Mouse (Mus musculus) CH12.LX (cell line): ENCODE measurements around the gene Timd2. TPM values are rescaled to one million over a fixed set of nuclear protein-coding genes. Genes with fewer than 3 reads are reported as not detected.

Experiments used
- DNase-seq: peaks from one replicate; pipeline ENCODE4 v3.0.0-alpha.2; 2013; ENCODE audit errors: extremely low read depth
- H3K27ac ChIP-seq: 2 replicates; pipeline ENCODE4 v1.5.1; 2012; ENCODE audit warnings: low read depth, mild to moderate bottlenecking, control low read depth, moderate library complexity; ENCODE audit not compliant: insufficient read depth
- H3K27me3 ChIP-seq: replicated peaks from 2 replicates; pipeline ENCODE3; 2012; ENCODE audit warnings: inconsistent platforms
- H3K36me3 ChIP-seq, 2 experiments: replicated peaks in 1 of 2; 2 replicates each; pipeline versions ENCODE3 to v1.6.1; 2012; ENCODE audit warnings: inconsistent platforms in 1 of 2, low read length in 1 of 2, mild to moderate bottlenecking in 1 of 2, mixed read lengths in 1 of 2, moderate library complexity in 1 of 2; ENCODE audit not compliant: control insufficient read depth in 1 of 2, insufficient read depth in 1 of 2
- H3K4me1 ChIP-seq, 2 experiments: 2 replicates each; pipeline ENCODE4 v1.6.1; 2012; ENCODE audit warnings: inconsistent platforms in 1 of 2, moderate library complexity in 1 of 2; ENCODE audit not compliant: insufficient read depth in 2 of 2, control insufficient read depth in 1 of 2
- H3K4me2 ChIP-seq: 2 replicates; pipeline ENCODE4 v1.6.1; 2012; ENCODE audit warnings: low read depth, mild to moderate bottlenecking, control low read depth; ENCODE audit not compliant: poor library complexity, insufficient read depth, severe bottlenecking
- H3K4me3 ChIP-seq, 3 experiments: fragments of 150-350 bp in 1 of 3; sonication (generic) in 1 of 3; replicated peaks in 1 of 3; 2 replicates each; pipeline versions ENCODE3 to v1.5.1; 2011 to 2012; ENCODE audit warnings: low read depth in 2 of 3, low read length in 2 of 3, mild to moderate bottlenecking in 2 of 3, moderate library complexity in 2 of 3, control low read depth in 1 of 3, improper control_type of control experiment in 1 of 3, inconsistent platforms in 1 of 3, mixed read lengths in 1 of 3; ENCODE audit not compliant: poor library complexity in 1 of 3
- H3K79me2 ChIP-seq: replicated peaks from 2 replicates; pipeline ENCODE4 v1.6.1; 2012; ENCODE audit warnings: mild to moderate bottlenecking, moderate library complexity; ENCODE audit not compliant: control insufficient read depth, poor library complexity, insufficient read depth, severe bottlenecking; ENCODE audit errors: extremely low read depth
- H3K9ac ChIP-seq: 2 replicates; pipeline ENCODE4 v1.6.1; 2012; ENCODE audit warnings: low read depth, mild to moderate bottlenecking, control low read depth, moderate library complexity; ENCODE audit not compliant: insufficient read depth
- H3K9me3 ChIP-seq: replicated peaks from 2 replicates; pipeline ENCODE3; 2012; ENCODE audit warnings: low read length, inconsistent platforms, mixed read lengths
- BHLHE40 ChIP-seq: IDR thresholded peaks from 2 replicates; pipeline ENCODE4 v1.6.1; 2011; ENCODE audit warnings: mild to moderate bottlenecking, low read depth, low read length, improper control_type of control experiment
- CHD1 ChIP-seq: IDR thresholded peaks from 2 replicates; pipeline ENCODE4 v1.6.1; 2012; ENCODE audit warnings: low read depth, low read length, improper control_type of control experiment, inconsistent platforms
- CHD2 ChIP-seq: IDR thresholded peaks from 2 replicates; pipeline ENCODE4 v1.6.1; 2011; ENCODE audit warnings: low read length, improper control_type of control experiment
- CTCF ChIP-seq, 2 experiments: IDR thresholded peaks in 1 of 2; conservative IDR thresholded peaks in 1 of 2; 2 replicates each; pipeline ENCODE4 v1.5.1; 2011 to 2012; ENCODE audit warnings: low read depth in 2 of 2, low read length in 2 of 2, improper control_type of control experiment in 1 of 2, inconsistent platforms in 1 of 2, mild to moderate bottlenecking in 1 of 2, moderate library complexity in 1 of 2
- E2F4 ChIP-seq: IDR thresholded peaks from 2 replicates; pipeline ENCODE4 v1.6.1; 2011; ENCODE audit warnings: low read depth, low read length, improper control_type of control experiment; ENCODE audit not compliant: insufficient replicate concordance
- ELF1 ChIP-seq: IDR thresholded peaks from 2 replicates; pipeline ENCODE4 v1.6.1; 2014; ENCODE audit warnings: low read depth, mild to moderate bottlenecking, inconsistent platforms, low read length, improper control_type of control experiment
- EP300 ChIP-seq: IDR thresholded peaks from 2 replicates; pipeline ENCODE4 v1.6.1; 2011; ENCODE audit warnings: low read length, improper control_type of control experiment
- ETS1 ChIP-seq: conservative IDR thresholded peaks from 2 replicates; pipeline ENCODE4 v1.6.1; 2012; ENCODE audit warnings: low read depth, mild to moderate bottlenecking, inconsistent platforms, low read length, improper control_type of control experiment, moderate library complexity
- GABPA ChIP-seq: IDR thresholded peaks from 2 replicates; pipeline ENCODE4 v1.6.1; 2012; ENCODE audit warnings: low read depth, low read length, improper control_type of control experiment, inconsistent platforms; ENCODE audit not compliant: insufficient replicate concordance
- HCFC1 ChIP-seq: IDR thresholded peaks from 2 replicates; pipeline ENCODE4 v1.6.1; 2012; ENCODE audit warnings: low read depth, mild to moderate bottlenecking, inconsistent platforms, low read length, improper control_type of control experiment
- JUN ChIP-seq: IDR thresholded peaks from 2 replicates; pipeline ENCODE4 v1.6.1; 2011; ENCODE audit warnings: low read depth, mild to moderate bottlenecking, low read length, improper control_type of control experiment, moderate library complexity; ENCODE audit not compliant: insufficient read depth
- JUND ChIP-seq: conservative IDR thresholded peaks from 2 replicates; pipeline ENCODE4 v1.6.1; 2011; ENCODE audit warnings: low read depth, low read length, improper control_type of control experiment
- KAT2A ChIP-seq: IDR thresholded peaks from 2 replicates; pipeline ENCODE4 v1.6.1; 2012; ENCODE audit warnings: low read length, improper control_type of control experiment, inconsistent platforms; ENCODE audit not compliant: insufficient replicate concordance
- MAFK ChIP-seq: IDR thresholded peaks from 2 replicates; pipeline ENCODE4 v1.6.1; 2011; ENCODE audit warnings: low read length, improper control_type of control experiment; ENCODE audit not compliant: insufficient replicate concordance
- MAX ChIP-seq: IDR thresholded peaks from 2 replicates; pipeline ENCODE4 v1.6.1; 2011; ENCODE audit warnings: low read length, improper control_type of control experiment
- MEF2A ChIP-seq: IDR thresholded peaks from 2 replicates; pipeline ENCODE4 v1.6.1; 2014; ENCODE audit warnings: low read depth, mild to moderate bottlenecking, inconsistent platforms, low read length, improper control_type of control experiment, borderline replicate concordance
- MXI1 ChIP-seq: IDR thresholded peaks from 2 replicates; pipeline ENCODE4 v1.6.1; 2011; ENCODE audit warnings: mild to moderate bottlenecking, low read depth, low read length, improper control_type of control experiment
- MYC ChIP-seq: IDR thresholded peaks from 2 replicates; pipeline ENCODE4 v1.6.1; 2011; ENCODE audit warnings: low read depth, mild to moderate bottlenecking, improper control_type of control experiment, low read length
- NRF1 ChIP-seq: IDR thresholded peaks from 2 replicates; pipeline ENCODE4 v1.6.1; 2014; ENCODE audit warnings: low read depth, mild to moderate bottlenecking, inconsistent platforms, low read length, improper control_type of control experiment, moderate library complexity
- PAX5 ChIP-seq: IDR thresholded peaks from 2 replicates; pipeline ENCODE4 v1.6.1; 2012; ENCODE audit warnings: low read length, inconsistent platforms, mixed read lengths
- POLR2A ChIP-seq: IDR thresholded peaks from 2 replicates; pipeline ENCODE4 v1.6.1; 2011; ENCODE audit warnings: low read depth, mild to moderate bottlenecking, improper control_type of control experiment, low read length
- POLR2AphosphoS2 ChIP-seq: IDR thresholded peaks from 2 replicates; pipeline ENCODE4 v1.6.1; 2011; ENCODE audit warnings: low read depth, low read length, improper control_type of control experiment
- RCOR1 ChIP-seq: conservative IDR thresholded peaks from 2 replicates; pipeline ENCODE4 v1.6.1; 2012; ENCODE audit warnings: low read depth, mild to moderate bottlenecking, inconsistent platforms, low read length, improper control_type of control experiment
- SIN3A ChIP-seq: IDR thresholded peaks from 2 replicates; pipeline ENCODE4 v1.6.1; 2012; ENCODE audit warnings: low read length, improper control_type of control experiment, inconsistent platforms
- SMC3 ChIP-seq: IDR thresholded peaks from 2 replicates; pipeline ENCODE4 v1.6.1; 2011; ENCODE audit warnings: low read depth, low read length, improper control_type of control experiment
- TBP ChIP-seq: conservative IDR thresholded peaks from 2 replicates; pipeline ENCODE4 v1.6.1; 2011; ENCODE audit warnings: low read depth, low read length, improper control_type of control experiment
- TCF12 ChIP-seq: IDR thresholded peaks from 2 replicates; pipeline ENCODE4 v1.6.1; 2014; ENCODE audit warnings: low read depth, mild to moderate bottlenecking, inconsistent platforms, low read length, improper control_type of control experiment
- UBTF ChIP-seq: IDR thresholded peaks from 2 replicates; pipeline ENCODE4 v1.6.1; 2012; ENCODE audit warnings: low read depth, mild to moderate bottlenecking, inconsistent platforms, low read length, improper control_type of control experiment, moderate library complexity
- USF1 ChIP-seq: IDR thresholded peaks from 2 replicates; pipeline ENCODE4 v1.6.1; 2014; ENCODE audit warnings: low read depth, mild to moderate bottlenecking, inconsistent platforms, low read length, improper control_type of control experiment
- USF2 ChIP-seq: conservative IDR thresholded peaks from 2 replicates; pipeline ENCODE4 v1.6.1; 2011; ENCODE audit warnings: low read depth, low read length, improper control_type of control experiment
- ZKSCAN1 ChIP-seq: IDR thresholded peaks from 2 replicates; pipeline ENCODE4 v1.6.1; 2012; ENCODE audit warnings: low read depth, inconsistent platforms, low read length, improper control_type of control experiment, borderline replicate concordance
- ZMIZ1 ChIP-seq: IDR thresholded peaks from 2 replicates; pipeline ENCODE4 v1.6.1; 2012; ENCODE audit warnings: low read depth, mild to moderate bottlenecking, inconsistent platforms, low read length, improper control_type of control experiment
- ZNF384 ChIP-seq: IDR thresholded peaks from 2 replicates; pipeline ENCODE4 v1.6.1; 2012; ENCODE audit warnings: low read depth, low read length, improper control_type of control experiment, inconsistent platforms
- dilution Hi-C: fragments of 300-500 bp; cut with MboI; formaldehyde crosslinking; loops from 2 replicates; pipeline ENCODE4 v1.14.3; 2020; ENCODE audit warnings: low sequenced_read_pairs; ENCODE audit not compliant: extremely low pct_unique_long_range_greater_than_20kb, extremely low pct_ligation_motif_present
- in situ Hi-C: fragments of 300-500 bp; cut with MboI; formaldehyde crosslinking; loops from 3 replicates; pipeline ENCODE4 v1.14.3; 2019; ENCODE audit warnings: low sequenced_read_pairs, low pct_ligation_motif_present, low pct_unique_long_range_greater_than_20kb, mixed read lengths
- polyA plus RNA-seq: library from polyadenylated mRNA; unstranded; fragments of >175 nt; gene quantifications from 2 replicates; pipeline ENCODE4 v1.2.1, GENCODE M21; 2012; ENCODE audit warnings: low read depth; ENCODE audit not compliant: insufficient read length
- total RNA-seq, 2 experiments: library from RNA; depleted of rRNA; stranded (reverse); fragments of 300-350 nt in 1 of 2; fragments of >200 nt in 1 of 2; gene quantifications; 2 replicates each; pipeline ENCODE4 v1.2.3; 2012 to 2014

The Timd2 gene
- total and polyA plus RNA-seq, 3 experiments, result 66.3 to 241 (median 119) TPM

- H3K79me2 ChIP-seq, result no peaks in the 10 kb centered on the region
- peaks cover 4 to 48% of the 10 kb centered on the region in 2 experiments; a peak in 3 of 4 replicates for H3K4me1 ChIP-seq
- no peak overlapping the region for H3K4me3 ChIP-seq
- H3K4me2 ChIP-seq, result no peak overlapping the region
- no peaks in the 10 kb centered on the region for H3K9me3 ChIP-seq
- in situ Hi-C loops, result no loop called here
- no peak for TF ChIP-seq EP300
- TF ChIP-seq ZNF384, result no peak
- H3K36me3 ChIP-seq, result peaks cover 32 to 91% of the 10 kb centered on the region in 2 experiments
- H3K27ac ChIP-seq, result no peak overlapping the region
- no peaks in the 10 kb centered on the region for H3K27me3 ChIP-seq
- no peak overlapping the region for H3K9ac ChIP-seq
- DNase-seq, result peak; percentile 47
- dilution Hi-C loops, result no loop called here
Measured at GRCm38 (mm10) chr11:46682842-46683241, 24.0 kb downstream of the Timd2 start.

- Histone ChIP-seq H3K27me3 (no peaks in the 10 kb centered on the region), H3K4me3 (no peak overlapping the region), H3K4me2 (no peak overlapping the region), H3K79me2 (no peaks in the 10 kb centered on the region), H3K9ac (no peak overlapping the region), H3K27ac (0 out of 2 replicates have a peak overlapping the region, but pooled peaks have one; percentile 21), H3K36me3 (peaks cover 7 to 25% of the 10 kb centered on the region in 2 experiments), H3K9me3 (no peaks in the 10 kb centered on the region), H3K4me1 (peaks cover 21 to 59% of the 10 kb centered on the region in 2 experiments)
- DNase-seq, result peak; percentile 90
- in situ Hi-C loops, result no loop called here
- dilution Hi-C loops, result no loop called here
- TF ChIP-seq TCF12 (peak; percentile 74), MAFK (peak; percentile 70), BHLHE40 (peak; percentile 97), USF1 (no peak), E2F4 (0 out of 2 replicates have a peak, but pooled peaks have one; percentile 35), SMC3 (no peak), PAX5 (no peak), MEF2A (peak; percentile 98), HCFC1 (peak; percentile 53), POLR2A (peak; percentile 18; the same call in 1 of the 2 replicates), NRF1 (no peak), ZMIZ1 (no peak), MAX (peak; percentile 80), UBTF (no peak), ZKSCAN1 (no peak), CHD1 (no peak), JUND (peak; percentile 93), MXI1 (0 out of 2 replicates have a peak, but pooled peaks have one; percentile 60), CTCF (conservative IDR thresholded peaks at IDR 0.05 in 1 of 2, IDR thresholded peaks at IDR 0.05 in 1 of 2; ENCODE audit: low read depth in 2 of 2, low read length in 2 of 2) (no peak), POLR2AphosphoS2 (no peak; the same call in 1 of the 2 replicates), ELF1 (peak; percentile 51; the same call in 1 of the 2 replicates), MYC (peak; percentile 89), RCOR1 (peak; percentile 88; the same call in 1 of the 2 replicates), EP300 (peak; percentile 85), GABPA (no peak), ZNF384 (no peak; the same call in 1 of the 2 replicates), KAT2A (no peak), ETS1 (peak; percentile 92), USF2 (no peak), SIN3A (peak; percentile 70), TBP (no peak), CHD2 (peak; percentile 98), JUN (peak; percentile 95)
Measured at GRCm38 (mm10) chr11:46667938-46668337, 38.9 kb downstream of the Timd2 start.
